Mouse (Mus musculus) limb, embryonic 11.5 days (tissue): Measurements from ENCODE around the gene 4430402I18Rik. TPM values are rescaled to one million over a fixed set of nuclear protein-coding genes. Genes with fewer than 3 reads are reported as not detected.
A peak's percentile ranks its signal among the peaks of the same experiment; 100 is the strongest.
"Not testable (repeated sequence)": the region's sequence is repeated elsewhere in the genome, so short reads cannot be mapped to it uniquely, and the experiment has no call there.

Source experiments
- ATAC-seq: fragments of 200-750 bp; cut with Nextera tagmentation; 2 replicates; pipeline ENCODE4 v1.8.0; 2017; ENCODE audit warnings: low read depth; ENCODE audit not compliant: insufficient number of reproducible peaks, low FRiP score, low TSS enrichment
- DNase-seq: peaks from one replicate; pipeline ENCODE4 v3.0.0-alpha.2; 2015; ENCODE audit warnings: low spot score
- H3K27ac ChIP-seq: fragments of 300-500 bp; sonication (generic); replicated peaks from 2 replicates; pipeline ENCODE4 v1.5.1; 2014; ENCODE audit warnings: low read depth, mild to moderate bottlenecking, low read length
- H3K27me3 ChIP-seq: fragments of 300-500 bp; sonication (generic); 2 replicates; pipeline ENCODE4 v1.6.1; 2014; ENCODE audit warnings: mild to moderate bottlenecking, low read length, mixed read lengths; ENCODE audit not compliant: control insufficient read depth, insufficient read depth
- H3K36me3 ChIP-seq: fragments of 300-500 bp; sonication (generic); 2 replicates; pipeline ENCODE4 v1.6.1; 2014; ENCODE audit warnings: mild to moderate bottlenecking, low read length, moderate library complexity, mixed read lengths; ENCODE audit not compliant: control insufficient read depth, insufficient read depth
- H3K4me1 ChIP-seq: fragments of 300-500 bp; sonication (generic); 2 replicates; pipeline ENCODE4 v1.6.1; 2014; ENCODE audit warnings: low read length, mixed read lengths; ENCODE audit not compliant: control insufficient read depth, insufficient read depth
- H3K4me2 ChIP-seq: fragments of 300-500 bp; sonication (generic); 2 replicates; pipeline ENCODE4 v1.6.1; 2014; ENCODE audit warnings: low read depth, mild to moderate bottlenecking, moderate library complexity; ENCODE audit not compliant: severe bottlenecking
- H3K4me3 ChIP-seq: fragments of 300-500 bp; sonication (generic); 2 replicates; pipeline ENCODE4 v1.5.1; 2014; ENCODE audit warnings: low read depth, low read length
- H3K9ac ChIP-seq: fragments of 300-500 bp; sonication (generic); 2 replicates; pipeline ENCODE4 v1.6.1; 2014; ENCODE audit warnings: mild to moderate bottlenecking, low read length
- H3K9me3 ChIP-seq: fragments of 300-500 bp; sonication (generic); 2 replicates; pipeline ENCODE4 v1.6.1; 2016; ENCODE audit warnings: low read length; ENCODE audit not compliant: control insufficient read depth
- WGBS: fragments of 180-500 bp; shearing (Covaris S2); extraction: QIAGEN DNeasy Blood & Tissue Kit; methylation state at CpG from one replicate; pipeline ENCODE4 v1.1.7; 2014; 5-methylcytosine and 5-hydroxymethylcytosine counted together
- polyA plus RNA-seq: library from polyadenylated mRNA; unstranded; fragments of >200 nt; fragmentation: Nextera tagmentation; extraction: Ambion mirVana; gene quantifications from 2 replicates; pipeline ENCODE4 v1.2.1, GENCODE M21; 2014

The 4430402I18Rik gene
- polyA plus RNA-seq, 1 experiment from 2014 or later, result 0.37 TPM

GRCm38 (mm10) chr19:29000321-29000720 lies 32.7 kb upstream of the 4430402I18Rik start:
- H3K9me3 ChIP-seq, ATAC-seq, H3K9ac ChIP-seq, H3K27ac ChIP-seq, H3K4me2 ChIP-seq, H3K36me3 ChIP-seq, H3K4me1 ChIP-seq, H3K4me3 ChIP-seq, DNase-seq, H3K27me3 ChIP-seq: not testable (repeated sequence)
- 97% methylated on average over 16 of the region's 16 CpGs for WGBS

- DNase-seq, result no peak
- 95% methylated on average over 4 of the region's 4 CpGs for WGBS
- H3K36me3 ChIP-seq, result peaks cover 14% of the 10 kb centered on the region; the same call in 1 of the 2 replicates
Measured at GRCm38 (mm10) chr19:28997976-28998630, 30.5 kb upstream of the 4430402I18Rik start.

GRCm38 (mm10) chr19:28995366-28995765 lies 27.8 kb upstream of the 4430402I18Rik start:
- Histone ChIP-seq H3K9me3 (no peaks in the 10 kb centered on the region), H3K4me3 (no peak overlapping the region), H3K9ac (no peak overlapping the region), H3K4me1 (0 out of 2 replicates have a peak, but pooled peaks cover 2% of the 10 kb centered on the region), H3K36me3 (peaks cover 8% of the 10 kb centered on the region; the same call in 1 of the 2 replicates), H3K4me2 (no peak overlapping the region), H3K27ac (no peak overlapping the region), H3K27me3 (no peaks in the 10 kb centered on the region)
- ATAC-seq, result no peak
- DNase-seq, result no peak
- WGBS, result 95% methylated on average over 5 of the region's 5 CpGs

More at GRCm38 (mm10) chr19:28997976-28998630, 30.5 kb upstream of the 4430402I18Rik start:
- no peak overlapping the region for H3K27ac ChIP-seq
- no peaks in the 10 kb centered on the region for H3K27me3 ChIP-seq
- no peak for ATAC-seq
- no peak overlapping the region for H3K4me3 ChIP-seq
- H3K9ac ChIP-seq, result no peak overlapping the region
- H3K4me2 ChIP-seq, result no peak overlapping the region
- H3K4me1 ChIP-seq, result no peaks in the 10 kb centered on the region
- H3K9me3 ChIP-seq, result no peaks in the 10 kb centered on the region

- no peak overlapping the region for H3K4me2 ChIP-seq
- no peak overlapping the region for H3K9ac ChIP-seq
- ATAC-seq (no peak), DNase-seq (no peak)
- H3K27ac ChIP-seq, result no peak overlapping the region
- 89% methylated on average over 7 of the region's 7 CpGs for WGBS
- 0 out of 2 replicates have a peak, but pooled peaks cover 2% of the 10 kb centered on the region for H3K4me1 ChIP-seq
- H3K4me3 ChIP-seq, result no peak overlapping the region
- H3K27me3 ChIP-seq, result no peaks in the 10 kb centered on the region
- no peaks in the 10 kb centered on the region for H3K9me3 ChIP-seq
- H3K36me3 ChIP-seq, result peaks cover 8% of the 10 kb centered on the region; the same call in 1 of the 2 replicates
Measured at GRCm38 (mm10) chr19:28994870-28995269, 27.3 kb upstream of the 4430402I18Rik start.

DNA sequence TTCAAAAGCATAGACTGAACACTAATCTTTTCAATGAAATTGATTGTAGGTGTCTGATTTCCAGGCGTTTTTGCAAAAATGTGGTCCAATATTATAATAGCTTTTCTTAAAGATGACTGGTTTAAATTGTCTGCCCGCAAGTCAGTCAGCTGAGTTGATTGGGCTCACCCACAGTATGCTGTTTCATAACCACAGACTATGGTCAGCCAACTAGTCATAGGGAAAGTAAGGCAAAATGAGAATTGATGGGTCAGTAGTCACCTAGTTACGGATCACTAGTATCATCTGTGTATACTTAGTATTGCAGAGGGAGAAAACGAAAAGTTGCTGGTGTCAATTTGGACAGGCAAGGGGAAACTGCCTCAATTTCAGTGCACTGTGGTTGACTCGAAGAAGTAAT lies 23.8 kb upstream of the 4430402I18Rik start:
- Histone ChIP-seq H3K27ac (no peak overlapping the region), H3K4me3 (peak overlapping the region; percentile 62), H3K4me2 (peak overlapping the region; percentile 47), H3K4me1 (0 out of 2 replicates have a peak, but pooled peaks cover 2% of the 10 kb centered on the region), H3K9me3 (no peaks in the 10 kb centered on the region), H3K9ac (peak overlapping the region; percentile 87; the same call in 1 of the 2 replicates), H3K27me3 (no peaks in the 10 kb centered on the region), H3K36me3 (peaks cover 8% of the 10 kb centered on the region; the same call in 1 of the 2 replicates)
- ATAC-seq (no peak), DNase-seq (no peak)
- WGBS, result 69% methylated on average over 5 of the region's 5 CpGs

- Histone ChIP-seq H3K4me3 (peak overlapping the region; percentile 62), H3K9ac (peak overlapping the region; percentile 87), H3K27me3 (no peaks in the 10 kb centered on the region), H3K4me1 (0 out of 2 replicates have a peak, but pooled peaks cover 2% of the 10 kb centered on the region), H3K9me3 (no peaks in the 10 kb centered on the region), H3K27ac (peak overlapping the region; percentile 49; the same call in 1 of the 2 replicates), H3K36me3 (peaks cover 8% of the 10 kb centered on the region; the same call in 1 of the 2 replicates), H3K4me2 (peak overlapping the region; percentile 47)
- peak; percentile 53 for DNase-seq
- WGBS, result 2% methylated on average over 41 of the region's 41 CpGs
- peak; percentile 72; the same call in 1 of the 2 replicates for ATAC-seq
Measured at GRCm38 (mm10) chr19:28990590-28991221, 23.1 kb upstream of the 4430402I18Rik start.

- Histone ChIP-seq H3K4me3 (peak within 1 kb of the TSS; percentile 62), H3K36me3 (peaks cover 5% of the 10 kb centered on the region; the same call in 1 of the 2 replicates), H3K27me3 (no peaks in the 10 kb centered on the region), H3K4me2 (peak within 1 kb of the TSS; percentile 47), H3K9me3 (no peaks in the 10 kb centered on the region), H3K27ac (peak within 1 kb of the TSS; percentile 49; the same call in 1 of the 2 replicates), H3K9ac (peak within 1 kb of the TSS; percentile 87), H3K4me1 (0 out of 2 replicates have a peak, but pooled peaks cover 2% of the 10 kb centered on the region)
- ATAC-seq, result peak; percentile 96
- peak; percentile 99 for DNase-seq
- WGBS, result 0% methylated on average over 37 of the region's 37 CpGs
Measured at GRCm38 (mm10) chr19:28990194-28990589, 22.6 kb upstream of the 4430402I18Rik start, which contains the start of gene Cdc37l1. Gene Cdc37l1, plus strand, starts transcription at chr19:28990352.

GRCm38 (mm10) chr19:28989515-28989914 lies 21.9 kb upstream of the 4430402I18Rik start:
- Histone ChIP-seq H3K4me2 (peak overlapping the region; percentile 45; the same call in 1 of the 2 replicates), H3K36me3 (0 out of 2 replicates have a peak, but pooled peaks cover under 1% of the 10 kb centered on the region), H3K27ac (no peak overlapping the region), H3K4me3 (peak overlapping the region; percentile 62), H3K9ac (peak overlapping the region; percentile 87; the same call in 1 of the 2 replicates), H3K27me3 (no peaks in the 10 kb centered on the region), H3K4me1 (0 out of 2 replicates have a peak, but pooled peaks cover 2% of the 10 kb centered on the region), H3K9me3 (no peaks in the 10 kb centered on the region)
- no peak for DNase-seq
- 63% methylated on average over 8 of the region's 8 CpGs for WGBS
- ATAC-seq, result no peak
